Mouse (Mus musculus) stomach, postnatal 0 days (tissue): ENCODE results near the gene Rrp36. TPM values are rescaled to one million over a fixed set of nuclear protein-coding genes. Genes with fewer than 3 reads are reported as not detected.
A peak's percentile ranks its signal among the peaks of the same experiment; 100 is the strongest.

Experiments used
- ATAC-seq: fragments of 200-750 bp; cut with Nextera tagmentation; 2 replicates; pipeline ENCODE4 v1.8.0; 2017; ENCODE audit not compliant: low FRiP score, low TSS enrichment
- DNase-seq: peaks from one replicate; pipeline ENCODE4 v3.0.0-alpha.2; 2016; ENCODE audit warnings: low spot score
- H3K27ac ChIP-seq: fragments of 300-500 bp; sonication (generic); replicated peaks from 2 replicates; pipeline ENCODE4 v1.5.1; 2014; ENCODE audit warnings: mild to moderate bottlenecking, control low read depth
- H3K27me3 ChIP-seq: fragments of 300-500 bp; sonication (generic); 2 replicates; pipeline ENCODE4 v1.6.1; 2014; ENCODE audit warnings: low read length; ENCODE audit not compliant: control insufficient read depth, insufficient read depth
- H3K36me3 ChIP-seq: fragments of 300-500 bp; sonication (generic); 2 replicates; pipeline ENCODE4 v1.6.1; 2014; ENCODE audit warnings: low read length, mixed read lengths; ENCODE audit not compliant: control insufficient read depth, insufficient read depth
- H3K4me1 ChIP-seq: fragments of 300-500 bp; sonication (generic); replicated peaks from 2 replicates; pipeline ENCODE4 v1.6.1; 2014; ENCODE audit warnings: antibody characterized with exemption; ENCODE audit not compliant: control insufficient read depth, insufficient read depth
- H3K4me2 ChIP-seq: fragments of 300-500 bp; sonication (generic); replicated peaks from 2 replicates; pipeline ENCODE4 v1.6.1; 2014; ENCODE audit warnings: low read depth, mild to moderate bottlenecking, control low read depth, moderate library complexity
- H3K4me3 ChIP-seq: fragments of 300-500 bp; sonication (generic); 2 replicates; pipeline ENCODE4 v1.5.1; 2014; ENCODE audit warnings: low read depth, low read length, control low read depth
- H3K9ac ChIP-seq: fragments of 300-500 bp; sonication (generic); 2 replicates; pipeline ENCODE4 v1.6.1; 2014; ENCODE audit warnings: mild to moderate bottlenecking, low read length, control low read depth, mixed read lengths
- H3K9me3 ChIP-seq: fragments of 300-500 bp; sonication (generic); 2 replicates; pipeline ENCODE4 v1.6.1; 2016; ENCODE audit warnings: low read length; ENCODE audit not compliant: control insufficient read depth
- CTCF ChIP-seq: IDR thresholded peaks from 2 replicates; pipeline ENCODE4 v1.5.1; 2016; ENCODE audit warnings: antibody characterized with exemption, low read depth, mild to moderate bottlenecking, moderate library complexity
- EP300 ChIP-seq: optimal IDR thresholded peaks from 2 replicates; pipeline ENCODE3; 2016; ENCODE audit warnings: antibody characterized with exemption
- WGBS: fragments of 180-500 bp; shearing (Covaris S2); extraction: QIAGEN DNeasy Blood & Tissue Kit; methylation state at CpG from one replicate; pipeline ENCODE4 v1.1.7; 2014; 5-methylcytosine and 5-hydroxymethylcytosine counted together
- polyA plus RNA-seq: library from polyadenylated mRNA; unstranded; fragments of >200 nt; fragmentation: Nextera tagmentation; extraction: Ambion mirVana; gene quantifications from 2 replicates; pipeline ENCODE4 v1.2.1, GENCODE M21; 2015

Gene Rrp36
- polyA plus RNA-seq, 1 experiment from 2014 or later = 38.1 TPM

DNA sequence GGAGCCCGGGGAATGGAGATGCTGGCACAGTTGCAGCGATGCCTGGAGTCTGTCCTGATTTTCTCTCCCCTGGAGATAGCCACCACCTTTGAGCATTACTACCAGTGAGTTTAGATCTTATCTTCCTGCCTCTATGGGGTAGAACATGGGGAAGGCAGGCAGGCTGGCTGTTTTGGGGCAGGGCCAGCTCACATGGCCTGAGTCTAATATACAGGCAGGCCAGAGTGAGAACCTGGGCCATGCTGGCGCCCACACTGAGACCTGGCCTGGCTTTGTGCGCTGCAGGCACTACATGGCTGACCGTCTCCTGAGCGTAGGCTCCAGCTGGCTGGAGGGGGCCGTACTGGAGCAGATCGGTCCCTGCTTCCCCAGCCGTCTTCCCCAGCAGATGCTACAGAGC is 12.8 kb downstream of the Rrp36 start:
- no peaks in the 10 kb centered on the region for H3K27me3 ChIP-seq
- H3K9me3 ChIP-seq = no peaks in the 10 kb centered on the region
- DNase-seq (no peak), ATAC-seq (no peak)
- H3K9ac ChIP-seq = no peak overlapping the region
- 92% methylated on average over 9 of the region's 9 CpGs for WGBS
- H3K4me3 ChIP-seq = no peak overlapping the region
- TF ChIP-seq CTCF = no peak
- TF ChIP-seq EP300 = no peak
- H3K36me3 ChIP-seq = peaks cover 53% of the 10 kb centered on the region
- H3K4me1 ChIP-seq = no peaks in the 10 kb centered on the region
- no peak overlapping the region for H3K4me2 ChIP-seq
- no peak overlapping the region for H3K27ac ChIP-seq

DNA sequence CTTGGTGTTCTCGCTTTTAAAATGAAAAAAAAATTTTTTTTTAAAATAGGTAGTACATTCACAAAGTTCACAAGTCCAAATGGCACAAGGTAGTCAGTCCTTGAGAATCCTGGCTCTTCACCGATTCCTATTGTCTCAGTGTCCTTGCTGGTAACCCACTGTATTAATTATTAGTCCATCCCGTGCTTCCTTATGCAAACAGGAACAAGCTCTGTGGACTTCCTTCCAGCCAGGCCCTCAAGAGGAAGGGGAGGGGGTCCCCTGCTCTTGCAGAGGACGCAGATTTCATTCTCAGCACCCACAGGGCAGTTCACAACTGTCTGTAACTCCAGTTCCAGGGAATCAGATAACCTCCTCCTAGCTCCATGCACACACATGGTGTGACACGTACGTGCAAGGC is 18.1 kb downstream of the Rrp36 start:
- DNase-seq = no peak
- Histone ChIP-seq H3K27ac (no peak overlapping the region), H3K27me3 (no peaks in the 10 kb centered on the region), H3K4me1 (peaks cover 3% of the 10 kb centered on the region), H3K36me3 (peaks cover 46% of the 10 kb centered on the region), H3K9ac (no peak overlapping the region), H3K4me3 (no peak overlapping the region), H3K9me3 (no peaks in the 10 kb centered on the region), H3K4me2 (no peak overlapping the region)
- TF ChIP-seq CTCF = no peak
- no peak for TF ChIP-seq EP300
- ATAC-seq = no peak
- WGBS = 74% methylated on average over 6 of the region's 6 CpGs

DNA sequence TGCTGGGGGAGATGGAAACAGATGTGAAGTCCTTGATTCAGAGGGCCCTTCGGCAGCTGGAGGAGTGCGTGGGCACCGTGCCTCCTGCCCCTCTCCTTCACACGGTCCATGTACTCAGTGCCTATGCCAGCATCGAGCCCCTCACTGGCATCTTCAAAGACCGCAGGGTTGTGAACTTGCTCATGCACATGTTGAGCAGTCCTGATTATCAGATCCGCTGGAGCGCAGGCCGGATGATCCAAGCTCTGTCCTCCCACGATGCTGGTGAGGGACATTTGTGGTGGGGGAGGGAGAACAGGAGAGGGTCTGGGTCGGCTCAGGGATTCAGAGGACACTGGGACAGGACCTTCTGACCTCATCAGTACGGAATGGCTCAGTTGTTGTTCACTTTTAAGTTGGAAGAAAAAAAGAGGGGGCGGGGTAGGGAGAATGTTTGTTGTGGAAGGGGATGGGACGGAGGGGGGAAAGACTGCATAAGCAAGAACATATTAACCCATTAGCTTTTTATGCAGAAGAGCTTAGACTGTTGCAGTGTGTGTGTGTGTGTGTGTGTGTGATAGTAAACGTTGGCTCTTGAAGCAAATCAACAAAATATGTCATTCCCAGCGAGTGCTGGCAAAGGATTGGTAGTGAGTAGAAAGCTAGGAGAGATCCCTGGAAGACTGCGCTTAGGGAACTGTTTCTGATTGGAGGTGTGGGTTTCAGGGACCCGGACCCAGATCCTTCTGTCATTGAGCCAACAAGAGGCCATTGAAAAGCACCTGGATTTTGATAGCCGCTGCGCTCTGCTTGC is 22.2 kb downstream of the Rrp36 start:
- no peaks in the 10 kb centered on the region for H3K9me3 ChIP-seq
- peak overlapping the region; percentile 75 for H3K4me3 ChIP-seq
- WGBS = 61% methylated on average over 20 of the region's 20 CpGs
- no peaks in the 10 kb centered on the region for H3K27me3 ChIP-seq
- H3K9ac ChIP-seq = peak overlapping the region; percentile 86
- peak overlapping the region; percentile 85 for H3K4me2 ChIP-seq
- peaks cover 3% of the 10 kb centered on the region for H3K4me1 ChIP-seq
- ATAC-seq (no peak), DNase-seq (no peak)
- TF ChIP-seq CTCF (no peak), EP300 (no peak)
- no peak overlapping the region for H3K27ac ChIP-seq
- H3K36me3 ChIP-seq = peaks cover 20% of the 10 kb centered on the region

DNA sequence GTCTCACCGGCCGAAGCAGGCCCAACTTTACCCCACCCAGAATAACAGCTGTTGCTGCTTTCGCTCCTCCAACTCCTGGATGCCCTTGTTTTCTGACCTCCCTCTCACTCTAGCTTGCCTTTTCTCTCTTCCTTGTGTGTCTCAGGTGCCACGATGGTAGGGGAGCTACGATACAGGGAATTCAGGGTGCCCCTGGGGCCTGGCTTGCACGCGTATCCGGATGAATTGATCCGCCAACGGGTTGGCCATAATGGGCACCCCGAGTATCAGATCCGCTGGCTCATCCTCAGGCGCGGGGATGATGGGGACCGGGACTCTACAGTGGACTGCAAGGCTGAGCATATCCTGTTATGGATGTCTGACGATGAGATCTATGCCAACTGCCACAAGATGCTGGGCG is 22.9 kb downstream of the Rrp36 start:
- Histone ChIP-seq H3K4me3 (peak overlapping the region; percentile 75), H3K4me2 (peak overlapping the region; percentile 85), H3K27me3 (no peaks in the 10 kb centered on the region), H3K4me1 (peaks cover 3% of the 10 kb centered on the region), H3K9ac (peak overlapping the region; percentile 86), H3K9me3 (no peaks in the 10 kb centered on the region), H3K27ac (peak overlapping the region; percentile 96), H3K36me3 (peaks cover 15% of the 10 kb centered on the region)
- no peak for TF ChIP-seq CTCF
- no peak for TF ChIP-seq EP300
- ATAC-seq = no peak
- no peak for DNase-seq
- 63% methylated on average over 17 of the region's 17 CpGs for WGBS

DNA sequence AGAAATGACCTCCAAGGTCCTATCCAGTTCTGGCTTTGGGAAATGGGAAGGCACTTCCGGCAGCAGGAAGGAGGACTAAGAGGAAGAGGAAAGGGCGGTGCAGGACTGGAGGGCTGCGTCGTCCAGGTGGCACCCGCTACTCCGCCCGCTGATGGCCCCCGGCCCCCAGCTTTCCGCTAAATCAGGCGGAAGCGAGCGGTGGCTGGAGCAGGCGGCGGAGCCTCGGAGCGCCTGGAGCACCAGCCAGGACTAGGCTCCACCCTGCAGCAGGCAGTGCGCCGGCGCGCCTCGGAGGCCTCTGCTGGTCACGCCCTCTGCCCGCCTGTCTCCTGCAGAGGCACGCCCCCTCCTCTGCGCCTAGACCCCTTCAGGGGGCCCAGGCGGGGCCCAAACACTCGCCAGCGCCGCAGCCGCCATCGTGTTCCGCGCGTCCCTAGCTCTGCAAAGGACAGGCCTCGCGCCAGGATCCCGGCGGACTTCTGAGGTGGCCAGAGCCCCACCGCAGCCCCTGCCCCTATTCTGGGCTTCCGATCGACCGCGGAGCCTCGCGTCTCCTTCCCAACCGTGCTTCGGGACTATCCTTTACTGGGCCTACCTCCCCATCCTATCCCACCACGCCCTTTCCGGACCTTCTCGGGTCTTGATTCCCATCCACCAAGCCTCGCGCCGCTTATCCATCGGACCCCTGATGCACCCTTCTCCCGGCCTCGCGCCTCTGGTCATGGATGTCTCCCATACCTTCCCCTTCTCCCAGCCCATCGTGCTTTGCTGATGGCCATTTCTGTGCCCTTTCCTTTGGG is 23.7 kb downstream of the Rrp36 start, which contains the start of gene Cul7:
Cul7 (plus strand) TSS at position 106 of the 800 bp plus-strand sequence.
- Histone ChIP-seq H3K36me3 (peaks cover 12% of the 10 kb centered on the region), H3K9me3 (no peaks in the 10 kb centered on the region), H3K27me3 (no peaks in the 10 kb centered on the region), H3K4me2 (peak within 1 kb of the TSS; percentile 85), H3K4me1 (peaks cover 3% of the 10 kb centered on the region), H3K27ac (peak within 1 kb of the TSS; percentile 96), H3K9ac (peak within 1 kb of the TSS; percentile 86), H3K4me3 (peak within 1 kb of the TSS; percentile 75)
- under 1% methylated on average over 51 of the region's 58 CpGs for WGBS
- DNase-seq (peak; percentile 93), ATAC-seq (peak; percentile 89)
- TF ChIP-seq EP300 (peak; percentile 77), CTCF (no peak; the same call in 1 of the 2 replicates)
